Mouse (Mus musculus): ENCODE measurements around the gene Olfr791.

Olfr791 gene

GRCm38 (mm10) chr10:129521492-129521891 is at the start of gene Olfr791:
Olfr791 (plus strand) TSS chr10:129521792.
- no peak for DNase-seq (ENCODE audit: extremely low spot score, low spot score)

GRCm38 (mm10) chr10:129473256-129473655 is 48.3 kb upstream of the Olfr791 start:
- DNase-seq (ENCODE audit: extremely low spot score, low spot score), result no peak

GRCm38 (mm10) chr10:129473723-129474122 is 47.9 kb upstream of the Olfr791 start:
- DNase-seq (ENCODE audit: extremely low spot score, low spot score), result no peak

GRCm38 (mm10) chr10:129484452-129484851 is 37.1 kb upstream of the Olfr791 start, which contains the start of gene Olfr789:
Olfr789 (plus strand) TSS chr10:129484752.
- no peak for DNase-seq (ENCODE audit: extremely low spot score, low spot score)

- no peak for DNase-seq (ENCODE audit: extremely low spot score, low spot score)
These were observed 31.5 kb upstream of the Olfr791 start for GRCm38 (mm10) chr10:129490101-129490500.

- DNase-seq (ENCODE audit: extremely low spot score, low spot score), result no peak
These were observed 23.4 kb upstream of the Olfr791 start, which contains the start of gene Olfr790 for GRCm38 (mm10) chr10:129498192-129498591. Olfr790 (plus strand) TSS chr10:129498492.

GRCm38 (mm10) chr10:129538862-129539261 is 17.3 kb downstream of the Olfr791 start, which contains the start of gene Olfr792:
Olfr792 (plus strand) TSS chr10:129539162.
- no peak for DNase-seq (ENCODE audit: extremely low spot score, low spot score)

- DNase-seq (ENCODE audit: extremely low spot score, low spot score), result no peak
These were observed 27.8 kb downstream of the Olfr791 start for GRCm38 (mm10) chr10:129549354-129549753.

GRCm38 (mm10) chr10:129567355-129567754 is 45.8 kb downstream of the Olfr791 start, which contains the start of gene Olfr794:
Olfr794 (plus strand) TSS chr10:129567655.
- DNase-seq (ENCODE audit: extremely low spot score, low spot score), result no peak

GRCm38 (mm10) chr10:129577066-129577465 is 55.5 kb downstream of the Olfr791 start:
- no peak for DNase-seq (ENCODE audit: extremely low spot score, low spot score)
